Mouse (Mus musculus) testis, postnatal 10 days (tissue): ENCODE measurements around the gene Cdk5rap3.
A peak's percentile ranks its signal among the peaks of the same experiment; 100 is the strongest.

Source experiments
- DNase-seq: peaks from one replicate; pipeline ENCODE4 v3.0.0; 2021; ENCODE audit warnings: low spot score

Gene Cdk5rap3

DNA sequence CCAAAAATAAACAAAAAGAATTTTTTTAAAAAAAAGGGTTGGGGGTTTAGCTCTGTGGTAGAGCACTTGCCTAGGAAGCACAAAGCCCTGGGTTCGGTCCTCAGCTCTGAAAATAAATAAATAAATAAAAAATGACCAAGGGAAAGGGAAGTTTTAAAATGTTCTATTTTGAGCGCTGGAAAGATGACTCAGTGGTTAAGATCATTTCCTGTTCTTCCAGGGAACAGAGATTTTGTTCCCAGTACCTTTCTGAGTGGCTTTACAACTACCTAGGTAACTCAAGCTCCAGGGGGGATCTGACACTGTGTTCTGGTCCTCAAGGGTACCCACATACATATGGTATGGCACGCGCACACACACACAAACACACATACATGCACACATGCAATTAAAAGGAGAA lies 20.4 kb downstream of the Cdk5rap3 start:
- DNase-seq, result no peak

DNA sequence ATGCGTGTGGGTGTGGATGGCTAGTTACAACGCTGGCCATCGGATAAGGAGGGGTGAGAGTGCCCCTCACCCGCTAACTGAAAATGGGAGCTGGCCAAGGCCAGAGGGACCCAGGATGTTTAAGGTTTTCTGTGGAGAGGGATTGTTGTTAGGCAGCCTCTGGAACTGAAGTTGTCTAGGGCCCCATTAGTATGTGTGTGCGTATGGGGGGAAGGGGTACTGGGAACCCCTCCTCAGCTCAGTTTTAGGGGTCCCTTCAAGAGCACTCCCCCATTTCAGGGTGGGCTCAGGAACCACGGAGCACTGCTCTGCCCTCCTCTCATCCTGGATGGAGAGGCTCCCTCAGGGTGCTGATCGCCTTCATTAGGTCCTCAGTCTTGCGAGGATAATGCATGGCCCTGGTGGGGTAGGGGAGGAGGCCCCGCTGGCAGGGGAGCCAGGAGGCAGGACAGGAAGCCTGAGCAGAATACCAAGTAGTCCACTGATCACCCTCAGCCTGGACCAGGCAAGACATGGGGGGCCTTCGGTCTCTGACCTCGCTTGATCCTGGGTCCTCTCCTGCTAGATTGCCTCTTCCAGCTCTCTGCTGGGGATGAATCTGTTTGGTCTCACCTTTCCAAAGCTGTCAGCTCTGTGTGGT lies 23.0 kb downstream of the Cdk5rap3 start:
- no peak for DNase-seq

DNA sequence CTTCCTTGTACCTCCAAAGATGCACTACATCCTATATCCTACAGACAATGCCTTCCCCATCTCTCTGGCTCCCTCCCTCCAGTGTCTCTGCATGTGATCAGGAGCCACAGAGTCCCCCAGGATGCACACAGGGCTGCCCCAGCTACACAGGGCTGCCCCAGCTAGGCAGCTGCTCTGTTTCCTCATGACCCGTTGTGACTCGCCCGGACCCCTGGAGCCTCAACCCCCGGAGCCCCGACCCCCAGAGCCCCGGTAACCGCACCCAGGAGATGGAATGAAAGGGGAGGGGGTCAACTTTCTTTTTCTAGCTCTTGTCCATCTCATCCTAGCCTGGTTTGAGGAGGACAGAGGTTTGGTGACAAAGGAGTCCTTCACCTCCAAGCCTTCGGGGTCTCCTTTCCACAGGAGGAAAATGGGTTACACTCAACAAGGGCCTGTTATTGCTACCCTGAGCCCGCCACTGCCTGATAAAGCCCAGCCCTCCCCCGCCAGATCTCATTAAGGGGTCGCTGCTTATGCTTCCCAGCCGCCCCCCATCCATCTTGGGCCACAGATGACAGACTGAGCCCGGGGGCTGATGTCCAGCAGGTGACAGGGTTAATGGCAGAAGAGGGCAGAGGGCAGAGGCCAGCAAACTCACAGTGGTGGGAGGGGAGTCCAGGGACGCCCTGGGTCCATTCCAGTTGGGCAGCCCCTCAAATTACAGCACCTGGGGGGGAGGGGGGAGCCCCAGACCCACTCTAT lies 24.3 kb downstream of the Cdk5rap3 start:
- no peak for DNase-seq

DNA sequence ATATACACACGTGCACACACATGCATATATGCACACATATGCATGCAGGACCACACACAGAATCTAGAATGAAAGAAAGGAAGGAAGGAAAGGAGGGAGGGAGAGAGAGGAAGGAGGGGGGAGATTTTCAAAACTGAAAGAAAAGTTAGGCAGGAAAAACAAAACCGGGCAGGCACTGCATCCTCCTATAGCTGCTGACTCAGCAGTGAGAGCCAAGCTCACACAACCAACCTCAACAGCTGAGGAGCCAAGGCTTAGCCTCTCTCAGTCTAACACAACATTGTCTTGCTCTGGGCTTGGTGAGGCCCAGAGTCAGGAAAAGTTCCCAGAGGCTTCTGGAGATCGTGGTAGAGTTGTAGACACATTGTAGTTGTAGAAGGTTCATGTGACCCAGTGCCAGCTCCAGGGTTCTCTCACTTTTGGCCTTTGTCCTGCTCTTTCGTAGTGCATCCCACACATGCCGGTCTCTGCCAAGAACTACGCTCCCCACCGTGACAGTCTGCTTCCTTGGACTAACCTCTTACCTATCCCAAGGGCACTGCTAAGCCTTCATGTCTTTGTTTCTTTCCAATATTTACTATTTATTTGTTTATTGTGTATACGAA lies 29.3 kb downstream of the Cdk5rap3 start:
- DNase-seq, result no peak

DNA sequence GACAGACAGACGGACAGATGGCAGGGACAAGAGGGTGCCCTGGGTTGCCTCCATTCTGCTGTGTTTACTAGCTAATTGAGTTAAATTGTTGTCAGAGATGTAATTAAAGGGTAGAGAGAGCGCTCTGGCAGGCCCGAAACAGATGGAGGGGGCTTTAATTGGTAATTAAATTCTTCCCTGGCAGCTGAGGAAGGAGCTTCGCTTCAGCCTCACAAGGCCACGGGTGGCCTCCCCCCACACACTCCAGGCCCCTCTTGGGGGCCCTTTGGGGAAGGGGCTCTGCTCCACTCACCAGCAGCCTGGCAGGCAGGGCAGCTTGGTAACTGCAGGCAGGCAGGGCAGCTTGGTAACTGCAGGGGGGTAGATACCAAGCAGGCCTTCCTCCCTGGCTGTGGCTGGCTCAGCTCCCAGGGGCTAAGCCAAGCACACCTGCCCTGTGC lies 30.4 kb downstream of the Cdk5rap3 start:
- no peak for DNase-seq

DNA sequence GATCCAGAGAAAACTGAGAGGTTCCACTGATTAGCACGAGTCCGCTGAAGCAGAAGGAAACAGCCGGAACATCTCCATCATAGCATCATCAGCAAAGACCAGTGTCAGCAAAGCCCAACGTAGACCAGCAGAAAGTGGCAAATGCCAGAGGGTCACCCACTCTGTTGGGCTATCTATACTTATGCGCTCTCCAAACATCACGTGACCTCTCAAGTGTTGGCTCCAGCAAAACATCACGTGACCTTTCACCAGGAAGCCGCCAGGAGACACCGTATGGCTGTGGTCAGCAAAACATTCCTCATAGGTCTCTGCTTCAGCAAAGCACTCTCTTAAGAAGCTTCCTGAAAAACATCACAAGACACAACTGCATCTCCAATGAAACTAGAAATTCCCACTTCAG lies 36.0 kb downstream of the Cdk5rap3 start:
- DNase-seq, result no peak

DNA sequence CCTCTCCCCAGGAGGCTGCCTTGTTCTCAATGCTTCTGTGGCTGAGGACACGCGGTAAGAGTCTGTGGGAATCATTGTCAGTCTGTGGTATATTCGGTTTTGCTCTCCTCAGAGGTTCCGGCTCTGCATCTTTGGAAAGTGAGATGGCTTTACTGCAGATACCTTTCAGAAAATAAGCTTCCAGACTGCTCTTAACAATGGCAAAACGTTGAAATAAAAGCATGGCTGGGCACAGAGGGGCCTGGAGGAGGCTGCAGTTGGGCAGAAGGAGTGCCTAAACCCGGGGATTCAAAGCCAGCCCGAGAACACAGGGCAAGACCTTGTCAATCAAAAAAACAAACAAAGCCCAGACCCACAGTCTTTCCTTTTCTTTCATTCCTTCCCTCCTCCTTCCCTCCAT lies 36.9 kb downstream of the Cdk5rap3 start:
- no peak for DNase-seq

DNA sequence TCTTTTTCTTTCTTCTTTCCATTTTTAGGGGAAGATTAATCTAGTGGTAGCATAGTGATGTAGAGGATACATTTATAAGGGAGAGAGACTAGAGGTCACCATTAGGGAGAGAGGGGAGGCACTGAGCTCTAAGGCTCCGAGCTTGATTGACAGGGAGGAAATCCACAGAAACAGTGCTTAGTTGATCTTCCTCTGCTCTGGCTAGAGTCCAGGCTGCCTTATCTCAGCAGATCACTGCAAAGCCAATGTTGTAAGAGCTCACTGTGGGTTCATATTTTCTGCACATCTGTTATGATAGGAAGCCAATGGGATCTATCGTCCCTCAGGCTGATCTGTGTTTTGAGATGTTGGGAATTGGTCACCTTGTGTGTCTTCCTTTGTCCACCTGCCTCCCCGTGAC lies 37.6 kb downstream of the Cdk5rap3 start:
- no peak for DNase-seq

DNA sequence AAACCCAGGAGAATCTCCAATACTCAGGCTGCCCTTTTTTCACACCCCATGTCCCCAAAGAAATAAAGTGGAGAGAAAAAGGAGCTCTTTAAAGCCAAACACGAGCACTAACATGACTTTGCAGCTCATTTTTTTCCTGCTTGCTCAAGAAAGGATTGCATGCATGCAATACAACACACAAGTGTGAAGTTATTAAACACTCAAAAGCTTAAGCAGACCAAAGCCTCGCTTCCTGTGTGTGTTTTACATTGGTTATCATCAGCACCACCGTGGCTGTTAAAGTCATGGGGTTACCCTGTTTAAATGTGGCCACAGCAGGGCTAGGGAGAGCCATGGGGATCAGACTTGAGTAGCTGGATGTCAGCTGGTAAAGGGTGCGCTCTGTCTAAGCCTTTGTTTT lies 39.2 kb downstream of the Cdk5rap3 start:
- DNase-seq, result no peak

DNA sequence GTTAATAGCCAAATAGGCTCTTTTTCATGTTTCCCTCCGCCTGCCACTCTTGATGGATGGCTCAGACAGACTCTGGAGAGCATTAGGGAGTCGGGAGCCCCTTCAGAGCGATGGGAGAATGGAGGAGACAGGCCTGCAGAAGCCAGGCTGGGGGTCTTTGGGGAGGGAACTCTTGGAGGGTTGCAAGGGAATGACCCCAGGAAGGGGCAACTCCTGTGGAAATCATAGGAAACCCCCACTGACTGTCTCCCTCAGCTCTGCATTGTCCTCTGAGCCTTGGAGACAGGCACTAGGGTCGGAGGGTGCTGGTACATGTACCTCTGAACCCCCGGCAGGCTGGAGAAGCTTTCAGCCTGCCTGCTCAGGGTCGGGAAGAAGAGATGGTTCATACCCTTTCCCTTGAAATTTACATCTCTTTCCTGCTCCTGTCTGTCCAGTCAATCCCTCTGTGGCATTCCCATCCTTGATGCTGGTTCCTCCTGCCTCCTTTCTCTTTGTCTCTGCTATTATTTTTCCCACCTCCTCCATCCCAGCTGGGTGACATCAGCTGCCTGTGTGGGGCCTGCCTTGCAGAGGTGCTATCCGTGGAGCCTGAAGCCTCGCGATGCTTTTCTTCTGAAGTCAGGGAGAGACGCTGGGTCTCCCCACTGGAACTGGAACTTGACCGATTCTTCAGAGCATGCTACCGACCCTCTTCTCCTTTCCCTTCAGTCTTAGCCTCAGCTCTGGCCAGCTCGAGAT lies 39.8 kb downstream of the Cdk5rap3 start:
- DNase-seq, result no peak

DNA sequence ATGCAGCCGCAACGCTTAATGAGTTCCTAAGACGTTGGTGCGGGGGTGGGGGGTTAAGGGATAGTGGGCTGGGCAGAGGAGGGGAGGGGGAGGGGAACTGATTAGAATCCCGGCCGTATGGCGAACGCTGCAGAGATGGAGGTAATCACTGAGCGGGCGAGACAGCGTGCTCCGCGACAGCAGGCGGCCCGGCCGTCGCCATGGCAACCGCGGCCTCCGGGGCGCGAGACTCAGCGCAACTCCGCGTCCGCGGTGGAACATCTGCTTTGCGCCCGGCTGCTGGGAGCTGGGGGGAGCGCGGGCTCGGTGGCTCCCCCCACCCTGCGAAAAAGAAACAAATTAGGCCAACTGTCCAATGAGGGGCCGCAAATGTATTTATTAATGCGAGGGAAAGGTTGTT lies 40.6 kb downstream of the Cdk5rap3 start:
- peak; percentile 83 for DNase-seq

DNA sequence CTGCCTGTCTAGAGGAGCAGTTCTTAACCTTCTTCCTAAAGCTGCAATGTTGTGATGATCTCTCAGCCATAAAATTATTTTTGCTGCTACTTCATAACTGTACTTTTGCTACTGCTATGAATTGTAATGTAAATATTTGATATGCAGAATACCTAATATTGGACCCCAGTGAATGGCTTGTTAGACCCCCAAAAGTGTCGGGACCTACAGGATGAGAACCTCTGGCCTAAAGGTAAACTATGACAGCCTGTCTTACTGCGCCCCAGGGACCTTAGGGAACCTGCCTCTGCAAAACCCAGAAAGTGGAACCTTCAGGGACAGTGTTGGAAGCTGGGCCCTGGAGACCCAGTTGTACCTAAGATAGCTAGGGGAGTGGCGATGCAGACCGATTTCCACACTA lies 41.0 kb downstream of the Cdk5rap3 start:
- DNase-seq, result no peak

DNA sequence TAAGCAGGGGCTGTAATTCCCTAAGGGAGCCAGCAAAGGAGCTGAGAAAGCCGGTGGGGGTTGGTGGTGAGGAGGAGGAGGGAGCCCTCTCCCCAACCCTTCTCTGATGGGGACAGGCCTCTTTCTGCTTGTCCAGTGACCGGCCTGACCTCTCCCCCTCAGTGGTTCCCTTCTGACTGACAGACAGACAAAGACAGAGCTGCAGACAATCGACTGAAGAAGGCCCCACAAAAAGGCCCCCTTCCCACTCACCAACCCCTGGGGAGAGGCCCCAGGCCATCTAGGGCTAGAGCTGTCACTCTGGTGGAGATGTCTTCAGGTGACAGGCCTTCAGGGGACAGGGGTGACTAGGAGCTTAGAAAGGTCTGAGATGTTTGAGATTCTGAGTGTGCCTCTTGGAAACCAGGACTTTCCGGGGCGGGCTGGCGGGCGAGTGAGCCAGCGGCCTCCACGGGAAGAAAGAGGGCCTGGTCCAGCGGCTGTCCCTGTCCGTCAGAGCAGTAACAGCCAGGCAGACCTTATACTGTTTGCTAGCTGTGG lies 42.6 kb downstream of the Cdk5rap3 start:
- DNase-seq, result no peak

DNA sequence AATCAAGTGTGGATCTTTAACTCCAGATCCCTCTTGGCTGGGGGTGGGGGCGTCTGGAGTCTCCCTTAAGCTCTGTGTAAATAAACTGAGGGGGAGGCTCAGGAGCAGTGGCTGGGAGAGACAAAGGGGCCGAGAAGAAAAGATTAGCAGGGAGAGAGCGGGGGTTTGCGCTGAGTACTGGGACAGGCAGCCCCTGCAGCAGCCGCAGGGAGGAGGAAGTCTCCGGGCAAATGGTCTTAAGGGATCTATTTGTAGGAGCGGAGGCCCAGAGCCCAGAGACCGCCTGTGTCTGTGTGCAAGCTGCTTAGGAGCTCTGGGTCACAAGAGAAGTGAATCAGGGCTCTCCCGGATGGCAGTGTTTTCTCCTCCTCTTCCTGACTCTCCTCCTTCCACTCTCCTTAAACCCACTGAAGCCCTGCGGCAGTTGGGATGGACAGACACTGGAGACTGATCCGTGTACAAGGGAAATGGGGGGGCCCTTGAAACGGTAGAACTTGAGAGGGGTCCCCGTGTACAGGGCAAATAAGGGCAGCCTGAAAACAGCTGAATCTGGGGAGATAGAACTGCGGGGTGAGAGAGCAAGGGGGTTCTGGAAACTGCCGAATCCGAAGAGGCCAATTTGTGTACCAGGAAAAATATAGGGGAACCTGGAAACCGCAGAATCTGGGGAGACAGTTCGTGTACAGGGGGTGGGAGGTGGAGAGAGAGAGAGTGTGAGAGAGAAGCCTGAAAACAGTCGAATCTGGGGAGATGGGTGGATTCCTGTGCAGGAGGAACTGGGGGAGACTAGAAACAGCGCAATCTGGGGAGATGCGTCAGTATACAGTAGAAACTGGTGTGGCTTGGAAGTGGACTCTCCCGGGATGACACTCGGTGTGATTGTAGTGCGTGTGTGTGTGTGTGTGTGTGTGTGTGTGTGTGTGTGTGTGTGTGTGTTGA lies 43.6 kb downstream of the Cdk5rap3 start:
- DNase-seq, result no peak

DNA sequence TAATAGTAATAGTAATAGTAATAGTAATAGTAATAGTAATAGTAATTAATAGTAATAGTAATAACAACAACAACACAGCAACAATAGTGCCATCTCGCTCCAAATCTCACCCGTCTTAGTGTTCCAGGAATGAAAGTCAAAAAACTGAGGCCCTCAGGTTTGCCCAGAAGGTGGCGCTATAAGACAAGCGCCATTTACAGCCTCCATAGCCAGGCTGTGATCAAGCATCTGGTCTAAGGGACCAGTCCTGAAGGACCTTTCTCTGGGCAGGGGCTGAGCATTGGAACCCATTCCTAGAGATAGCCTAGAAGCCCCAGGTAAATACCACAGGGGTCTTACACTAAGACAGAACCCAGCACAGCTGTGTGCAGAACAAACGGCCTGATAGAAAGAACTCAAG lies 49.1 kb downstream of the Cdk5rap3 start:
- DNase-seq, result peak; percentile 78

DNA sequence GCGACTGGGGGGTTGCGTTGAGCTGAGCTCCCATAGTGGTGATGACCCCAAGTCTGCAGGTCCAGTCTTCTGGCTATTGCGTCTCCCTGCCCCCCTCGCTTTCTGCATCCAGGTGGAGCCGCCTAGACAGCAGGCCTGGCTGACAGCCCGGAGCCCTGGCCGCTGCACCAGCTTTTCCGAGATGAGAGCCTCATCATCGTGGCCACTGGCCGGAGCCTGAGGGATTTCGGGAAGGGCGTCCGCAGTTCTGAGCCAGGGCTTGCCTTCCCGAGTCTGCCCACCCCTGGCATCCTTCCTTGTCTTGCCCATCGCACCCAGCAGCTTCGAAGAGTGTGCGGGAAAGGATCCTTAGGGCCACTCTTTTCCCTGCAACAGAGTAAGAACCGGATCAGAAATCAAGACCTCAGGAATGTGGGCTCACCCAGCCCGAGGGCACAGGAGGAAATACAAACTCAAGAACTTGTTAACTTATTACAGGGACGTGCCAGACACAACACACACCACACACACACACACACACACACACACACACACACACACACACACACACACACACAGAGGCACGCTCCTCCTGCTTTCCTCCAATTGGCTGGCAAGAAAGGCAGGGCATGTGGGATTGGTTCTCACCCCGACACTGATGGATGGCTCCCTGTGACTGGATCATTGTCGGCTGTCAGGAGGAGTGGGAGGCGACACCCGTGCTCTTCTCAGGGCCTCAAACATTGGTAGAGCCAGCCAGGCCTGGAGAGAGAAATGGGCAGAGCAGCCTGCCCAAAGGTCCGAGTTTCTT lies 52.9 kb downstream of the Cdk5rap3 start:
- peak; percentile 59 for DNase-seq

DNA sequence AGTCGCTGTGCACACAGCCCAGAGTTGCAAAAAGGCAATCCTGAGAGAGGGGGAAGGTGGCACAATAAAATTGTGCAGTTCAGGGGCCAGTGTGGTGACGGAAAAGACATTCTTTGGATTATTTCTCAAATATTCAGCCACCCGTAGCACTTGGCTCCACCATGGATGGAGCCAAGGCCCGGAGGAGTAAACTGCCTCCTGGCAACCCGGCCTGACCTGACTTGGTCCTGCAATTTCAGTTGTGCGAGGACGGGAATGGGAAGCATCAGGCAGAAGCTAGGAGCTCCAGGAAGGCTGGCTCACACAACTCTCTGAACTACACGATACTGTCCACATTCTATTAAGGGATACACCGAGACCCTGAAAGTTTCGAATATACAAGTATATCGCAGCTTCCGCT lies 53.8 kb downstream of the Cdk5rap3 start:
- DNase-seq, result no peak

DNA sequence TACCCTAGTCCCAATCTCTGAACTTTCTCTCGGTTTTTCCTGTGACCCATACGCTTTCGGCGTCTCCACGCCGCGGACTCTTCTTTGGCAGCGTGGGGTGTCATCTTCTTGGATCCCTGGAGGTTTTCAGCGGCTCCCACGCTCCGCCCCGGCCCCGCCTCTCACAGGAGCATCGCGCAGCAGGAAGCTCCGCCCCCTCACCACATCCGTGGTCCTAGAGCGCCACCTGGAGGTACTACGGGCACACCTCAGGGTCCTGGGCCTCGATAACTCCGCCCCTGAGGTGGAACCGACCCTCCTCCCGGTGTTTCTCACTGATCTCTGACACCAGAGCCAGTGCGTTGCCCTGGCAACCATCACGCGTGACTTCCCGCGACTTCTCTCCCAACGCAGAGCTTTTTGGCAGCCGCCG lies 54.4 kb downstream of the Cdk5rap3 start:
- DNase-seq, result peak; percentile 99

DNA sequence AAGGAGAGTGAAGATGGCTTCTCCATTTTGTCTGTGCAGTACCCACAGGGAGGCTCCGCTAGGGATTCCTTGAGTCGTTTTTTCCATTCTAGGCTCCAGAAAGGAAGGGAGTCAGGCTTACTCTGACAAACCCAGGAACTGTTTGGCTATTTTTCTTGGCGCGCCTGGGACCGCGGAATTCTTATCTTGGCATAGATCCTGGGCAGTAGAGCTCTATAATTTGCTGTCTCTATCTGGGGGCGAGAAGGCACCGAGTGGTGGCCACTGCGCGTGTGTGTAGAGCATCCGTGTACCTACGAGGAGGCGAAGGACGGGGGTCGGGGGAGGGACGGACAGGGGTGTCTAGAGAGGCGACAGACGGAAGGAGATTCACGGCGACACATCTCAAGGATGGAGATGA lies 54.9 kb downstream of the Cdk5rap3 start:
- DNase-seq, result peak; percentile 55

DNA sequence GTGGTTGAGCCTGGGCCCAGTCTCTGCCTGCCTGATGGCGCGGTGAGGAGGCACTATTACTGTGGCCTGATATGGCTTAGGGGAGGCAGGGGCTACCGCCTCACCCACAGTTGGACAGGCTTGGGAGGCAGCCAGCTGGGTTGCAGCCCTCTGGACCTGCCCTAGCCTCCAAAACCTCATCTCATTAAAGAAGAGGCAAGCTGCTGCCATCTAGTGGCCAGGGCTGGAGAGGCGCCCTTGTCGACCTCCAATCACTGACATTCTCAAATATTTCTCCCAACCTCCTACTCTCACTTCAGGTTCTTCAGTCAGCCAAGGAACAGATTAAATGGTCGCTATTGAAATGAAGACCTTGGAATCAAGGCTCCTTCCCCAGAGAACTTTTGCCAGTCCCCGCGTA lies 55.7 kb downstream of the Cdk5rap3 start:
- peak; percentile 94 for DNase-seq

DNA sequence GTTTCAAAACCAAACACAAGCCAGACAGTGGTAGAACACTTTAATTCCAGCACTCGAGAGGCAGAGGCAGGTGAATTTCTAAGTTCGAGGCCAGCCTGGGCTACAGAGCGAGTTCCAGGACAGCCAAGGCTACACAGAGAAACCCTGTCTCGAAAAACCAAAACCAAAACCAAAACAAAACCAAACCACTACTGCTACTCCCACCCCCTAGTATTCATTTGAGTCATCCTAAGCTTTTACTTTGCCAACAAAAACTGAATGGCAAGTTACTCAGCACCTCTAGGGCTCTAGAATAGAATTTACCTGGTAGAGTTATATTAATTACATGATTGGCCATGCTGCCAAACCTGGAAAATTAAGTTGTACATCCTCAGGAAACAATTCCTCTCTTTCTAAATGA lies 56.7 kb downstream of the Cdk5rap3 start:
- no peak for DNase-seq
